Mouse (Mus musculus) cerebellum, adult (tissue): Measurements from ENCODE around the gene Rp9.

Experiments used
- ATAC-seq: cut with Nextera tagmentation; 2 replicates; pipeline ENCODE4 v1.9.2; 2017; ENCODE audit warnings: mild to moderate bottlenecking, moderate library complexity, mixed read lengths; ENCODE audit not compliant: insufficient number of reproducible peaks, low FRiP score, low TSS enrichment

Gene Rp9

GRCm38 (mm10) chr9:22385890-22386289 is 83.7 kb downstream of the Rp9 start:
- no peak for ATAC-seq

- no peak for ATAC-seq
These were observed 93.5 kb downstream of the Rp9 start for GRCm38 (mm10) chr9:22376086-22376485.

- ATAC-seq: no peak
These were observed 96.8 kb downstream of the Rp9 start for GRCm38 (mm10) chr9:22372760-22373159.

- no peak for ATAC-seq
These were observed 101.5 kb downstream of the Rp9 start for GRCm38 (mm10) chr9:22368030-22368429.

GRCm38 (mm10) chr9:22366621-22367020 is 102.9 kb downstream of the Rp9 start:
- no peak for ATAC-seq

- no peak for ATAC-seq
These were observed 103.3 kb downstream of the Rp9 start for GRCm38 (mm10) chr9:22366221-22366620.
